26 mouse cellular contexts compared by ENCODE assay signal in genomic region chr1:191138436-191138835, GRCm38 (mm10). TPM values are rescaled to one million over a fixed set of nuclear protein-coding genes. Genes with fewer than 3 reads are reported as not detected.
DNase-seq lines count a peak whose midpoint lies in the region; ATAC-seq and TF ChIP-seq lines count a peak whose summit lies in the region.
"Had no signal": no experiment of that assay in that cellular context is flagged by ENCODE, and none has a peak within 500 bp of the region (broad histone marks: within the 10 kb centered on the region; RNA-seq: fewer than 3 reads in every experiment).

No protein-coding gene starts in this region.

- TF ChIP-seq CTCF in midbrain, postnatal 0 days (IDR thresholded peaks at IDR 0.05), result no peak

- DNase-seq in frontal cortex, postnatal 10 days (ENCODE audit: low spot score in 2 of 2), result no peak
- no peak for DNase-seq in heart, postnatal 25 days (ENCODE audit: low spot score)
- DNase-seq in midbrain, postnatal 0 days (ENCODE audit: low spot score), result no peak
- DNase-seq: adrenal gland, postnatal 14 days; B cell, adult 2 months; cerebellum, adult 11-12 months; cerebellum, adult 9-10 months; cerebellum, postnatal 25 days; forebrain, postnatal 0 days; gastrocnemius, postnatal 36 days; kidney, adult 18-20 months had no signal

- H3K4me3 ChIP-seq in heart, embryonic 12.5 days, result no peak overlapping the region
- no peak overlapping the region for H3K4me3 ChIP-seq in midbrain, postnatal 0 days (ENCODE audit: low read depth, low read length)
- H3K4me3 ChIP-seq: embryonic facial prominence, embryonic 13.5 days; forebrain, embryonic 13.5 days; hindbrain, embryonic 10.5 days; intestine, embryonic 15.5 days had no signal

- H3K9ac ChIP-seq in heart, embryonic 12.5 days, result no peak overlapping the region
- H3K9ac ChIP-seq in midbrain, postnatal 0 days (replicated peaks; ENCODE audit: low read length, poor library complexity, severe bottlenecking), result no peak overlapping the region
- H3K9ac ChIP-seq: embryonic facial prominence, embryonic 13.5 days; forebrain, embryonic 13.5 days; forebrain, postnatal 0 days; hindbrain, embryonic 14.5 days; intestine, embryonic 15.5 days had no signal

- H3K27me3 ChIP-seq in heart, embryonic 12.5 days (replicated peaks), result no peaks in the 10 kb centered on the region
- no peaks in the 10 kb centered on the region; the same call in 1 of the 2 replicates for H3K27me3 ChIP-seq in midbrain, postnatal 0 days (ENCODE audit: insufficient read depth, low read length)
- H3K27me3 ChIP-seq: embryonic facial prominence, embryonic 13.5 days; forebrain, embryonic 13.5 days had no signal

- intact Hi-C loops in heart, postnatal 25 days (cut with DNase I), result no loop called here

- H3K9me3 ChIP-seq in heart, embryonic 12.5 days (replicated peaks), result 0 out of 2 replicates have a peak, but pooled peaks cover 6% of the 10 kb centered on the region
- H3K9me3 ChIP-seq in midbrain, postnatal 0 days (ENCODE audit: low read length), result no peaks in the 10 kb centered on the region
- H3K9me3 ChIP-seq: embryonic facial prominence, embryonic 13.5 days; forebrain, embryonic 13.5 days; G1E; intestine, embryonic 15.5 days had no signal

- H3K4me1 ChIP-seq in heart, embryonic 12.5 days (replicated peaks), result peaks cover 16% of the 10 kb centered on the region; the same call in 1 of the 2 replicates
- no peaks in the 10 kb centered on the region for H3K4me1 ChIP-seq in midbrain, postnatal 0 days (ENCODE audit: insufficient read depth, low read length)
- H3K4me1 ChIP-seq: embryonic facial prominence, embryonic 13.5 days had no signal

- H3K4me2 ChIP-seq in heart, embryonic 12.5 days, result no peak overlapping the region
- H3K4me2 ChIP-seq in midbrain, postnatal 0 days (ENCODE audit: low read depth, low read length, poor library complexity, severe bottlenecking), result no peak overlapping the region
- H3K4me2 ChIP-seq: embryonic facial prominence, embryonic 13.5 days; forebrain, embryonic 13.5 days; hindbrain, embryonic 14.5 days; intestine, embryonic 15.5 days had no signal

- no peaks in the 10 kb centered on the region for H3K36me3 ChIP-seq in heart, embryonic 12.5 days
- H3K36me3 ChIP-seq in midbrain, postnatal 0 days (ENCODE audit: insufficient read depth, low read length), result no peaks in the 10 kb centered on the region
- H3K36me3 ChIP-seq: embryonic facial prominence, embryonic 13.5 days; G1E; hindbrain, embryonic 10.5 days; intestine, embryonic 15.5 days had no signal

- H3K27ac ChIP-seq in heart, embryonic 12.5 days (ENCODE audit: poor library complexity, severe bottlenecking), result peak overlapping the region; percentile 19; the same call in 1 of the 2 replicates
- H3K27ac ChIP-seq in midbrain, postnatal 0 days (ENCODE audit: low read depth, low read length), result no peak overlapping the region
- H3K27ac ChIP-seq: embryonic facial prominence, embryonic 13.5 days; forebrain, embryonic 13.5 days; hindbrain, embryonic 10.5 days; hindbrain, embryonic 14.5 days; intestine, embryonic 15.5 days had no signal

- ATAC-seq in frontal cortex, adult (ENCODE audit: low TSS enrichment), result 0 out of 2 replicates have a peak, but pooled peaks have one; percentile 23
- ATAC-seq in heart, embryonic 12.5 days (ENCODE audit: insufficient number of reproducible peaks, low FRiP score), result no peak
- peak; percentile 55 for ATAC-seq in common myeloid progenitor, adult 5-6 weeks (replicated peaks; ENCODE audit: low read depth, poor library complexity, severe bottlenecking)
- no peak for ATAC-seq in erythroblast, adult 5-6 weeks (replicated peaks; ENCODE audit: low FRiP score, poor library complexity, severe bottlenecking)
- ATAC-seq in midbrain, postnatal 0 days (ENCODE audit: low FRiP score), result no peak
- ATAC-seq: activated CD4-positive, CD25-positive, alpha-beta regulatory T cell, adult 4 months; CD4-positive, CD25-positive, alpha-beta regulatory T cell, adult 4 months; forebrain, embryonic 13.5 days; forebrain, postnatal 0 days; intestine, embryonic 15.5 days had no signal

- whole genome bisulfite sequencing in heart, embryonic 12.5 days, result 91% methylated on average over 4 of the region's 4 CpGs
- 83% methylated on average over 4 of the region's 4 CpGs for WGBS in midbrain, postnatal 0 days

RNA-seq across cellular contexts. Expression of gene Fam71a, which starts 26.2 kb away (rescaled TPM):
- polyA plus RNA-seq in heart, embryonic 12.5 days (2016; fragmentation: Nextera tagmentation; extraction: Ambion mirVana), result not detected in 2 replicates
- not detected for total RNA-seq in heart, postnatal 25 days (2021)
- total RNA-seq in common myeloid progenitor, adult 5-6 weeks (2017), result 0.10 and 0.91 TPM in 2 replicates
- not detected in 2 replicates for total RNA-seq in erythroblast, adult 5-6 weeks (2015; ENCODE audit: low replicate concordance)
- not detected in 2 replicates for total RNA-seq in erythroblast, adult 5-6 weeks (2017; ENCODE audit: low replicate concordance)
- total RNA-seq in midbrain, postnatal 0 days (2014; rRNA removed), result not detected in 2 replicates
- polyA plus RNA-seq in midbrain, postnatal 0 days (2015; fragmentation: Nextera tagmentation; extraction: Ambion mirVana), result not detected in 2 replicates
- total RNA-seq: adrenal gland, adult 18-20 months; adrenal gland, postnatal 14 days; forebrain, postnatal 0 days; gastrocnemius, adult 8-10 months; gastrocnemius, postnatal 36 days had no signal
- polyA plus RNA-seq: activated CD4-positive, CD25-positive, alpha-beta regulatory T cell, adult 4 months; CD4-positive, CD25-positive, alpha-beta regulatory T cell, adult 4 months; embryonic facial prominence, embryonic 13.5 days; forebrain, embryonic 13.5 days; forebrain, postnatal 0 days; G1E; heart, postnatal 0 days; hindbrain, embryonic 10.5 days; hindbrain, embryonic 14.5 days; intestine, embryonic 15.5 days had no signal

RNA-seq across cellular contexts. Expression of gene Batf3, which starts 40.8 kb away (rescaled TPM):
- 2.4 and 4.8 TPM in 2 replicates for polyA plus RNA-seq in heart, embryonic 12.5 days (2016; fragmentation: Nextera tagmentation; extraction: Ambion mirVana)
- under 1 TPM; 0.83 to 0.89 TPM for total RNA-seq in heart, postnatal 25 days (2021)
- 6.0 TPM in 1 of 2 replicates, not detected in the other for total RNA-seq in common myeloid progenitor, adult 5-6 weeks (2017)
- 2.1 TPM in 1 of 2 replicates, not detected in the other for total RNA-seq in erythroblast, adult 5-6 weeks (2015; ENCODE audit: low replicate concordance)
- 0.70 TPM in 1 of 2 replicates, not detected in the other for total RNA-seq in erythroblast, adult 5-6 weeks (2017; ENCODE audit: low replicate concordance)
- total RNA-seq in midbrain, postnatal 0 days (2014; rRNA removed), result 1.3 and 4.9 TPM in 2 replicates
- 1.3 and 1.6 TPM in 2 replicates for polyA plus RNA-seq in midbrain, postnatal 0 days (2015; fragmentation: Nextera tagmentation; extraction: Ambion mirVana)
- total RNA-seq: gastrocnemius, adult 8-10 months; gastrocnemius, postnatal 36 days had no signal
- polyA plus RNA-seq: activated CD4-positive, CD25-positive, alpha-beta regulatory T cell, adult 4 months; CD4-positive, CD25-positive, alpha-beta regulatory T cell, adult 4 months had no signal

Comparison
In these comparisons a context has a peak if more than half of its experiments do, and no peak if none do; other contexts are left out.
1. ATAC-seq: peak in frontal cortex, adult (single experiment) and common myeloid progenitor, adult 5-6 weeks (single experiment); none in heart, embryonic 12.5 days (single experiment), erythroblast, adult 5-6 weeks (single experiment) and midbrain, postnatal 0 days (single experiment).